Mouse (Mus musculus) cerebellum, adult 9-11 months (tissue): ENCODE data around the gene Arpc5.
"Not testable (repeated sequence)": the region's sequence is repeated elsewhere in the genome, so short reads cannot be mapped to it uniquely, and the experiment has no call there.

Experiments
- DNase-seq: peaks from one replicate; pipeline ENCODE4 v3.0.0; 2022

Arpc5 gene

DNA sequence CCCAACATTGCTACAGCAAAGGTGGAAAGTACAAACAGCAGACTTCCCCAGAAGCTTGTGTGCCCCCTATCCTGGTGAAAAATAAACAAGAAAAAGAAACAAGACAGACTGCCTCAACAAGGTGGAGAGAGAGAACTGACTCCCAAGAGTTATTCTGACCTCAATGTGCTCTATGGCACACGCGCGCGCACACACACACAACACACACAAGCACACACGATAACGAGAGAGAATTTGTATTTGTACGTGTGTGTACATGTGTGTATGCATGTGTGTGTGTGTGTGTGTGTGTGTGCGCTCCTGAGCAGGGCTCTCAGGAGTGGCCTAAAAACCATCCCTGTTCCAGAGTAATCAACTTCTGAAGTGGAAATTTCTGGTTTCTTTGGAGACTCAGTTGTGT lies 18.3 kb downstream of the Arpc5 start:
- DNase-seq = no peak

- DNase-seq = not testable (repeated sequence)
These were observed 19.1 kb downstream of the Arpc5 start for GRCm38 (mm10) chr1:152785446-152785845.

GRCm38 (mm10) chr1:152786953-152787352 lies 20.6 kb downstream of the Arpc5 start:
- DNase-seq = no peak

DNA sequence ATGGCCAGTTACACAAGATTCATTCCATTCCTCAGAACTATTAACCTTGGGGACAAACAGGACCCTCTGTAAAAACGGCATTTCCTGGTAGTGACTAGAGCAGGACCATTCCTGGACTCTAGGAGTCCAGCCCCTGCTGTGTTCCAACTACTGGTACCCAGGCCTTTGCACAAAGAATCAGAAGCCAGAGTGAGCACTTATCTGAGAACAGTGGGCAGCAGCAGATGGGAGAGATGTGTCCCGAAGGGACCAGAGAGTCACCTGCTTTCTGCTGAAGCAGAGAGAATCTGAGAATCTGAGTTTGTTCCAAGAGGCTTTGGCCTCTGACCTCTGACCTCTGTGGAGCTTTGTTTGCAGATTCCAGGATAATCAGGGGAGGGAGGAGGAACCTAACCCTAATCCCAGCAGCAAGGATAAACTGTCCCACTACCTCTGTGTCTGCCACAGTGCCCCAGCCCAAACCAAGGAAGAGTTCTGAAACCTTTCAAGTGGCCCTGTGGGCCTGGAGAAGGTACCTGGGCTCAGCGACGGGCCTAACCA lies 21.8 kb downstream of the Arpc5 start:
- no peak for DNase-seq

- no peak for DNase-seq
These were observed 23.9 kb downstream of the Arpc5 start for GRCm38 (mm10) chr1:152790254-152790653.

DNA sequence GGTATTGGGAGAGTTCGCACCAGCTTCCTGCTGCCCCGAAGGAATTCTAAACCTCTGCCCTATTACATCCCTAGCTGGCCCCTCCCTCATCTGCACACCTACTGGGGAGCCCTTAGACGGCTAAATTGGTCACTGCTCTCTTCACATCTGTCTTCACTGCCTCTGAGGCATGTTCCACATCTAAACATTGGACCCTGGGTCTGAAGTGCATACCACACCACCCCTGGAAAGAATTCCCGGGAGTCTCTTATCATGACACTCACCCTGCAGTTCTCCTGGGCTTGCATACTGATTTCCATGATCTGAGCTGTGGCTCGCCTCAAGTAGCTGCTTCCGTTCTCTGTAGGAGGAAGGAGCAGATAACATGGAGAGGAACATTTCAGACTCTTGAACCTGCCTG lies 24.5 kb downstream of the Arpc5 start:
- no peak for DNase-seq

GRCm38 (mm10) chr1:152791269-152791668 lies 24.9 kb downstream of the Arpc5 start:
- DNase-seq = no peak

GRCm38 (mm10) chr1:152792736-152793494 lies 26.6 kb downstream of the Arpc5 start:
- DNase-seq = peak; percentile 42

GRCm38 (mm10) chr1:152793495-152794130 lies 27.3 kb downstream of the Arpc5 start:
- no peak for DNase-seq

- DNase-seq = no peak
These were observed 29.4 kb downstream of the Arpc5 start for GRCm38 (mm10) chr1:152795688-152796255.

DNA sequence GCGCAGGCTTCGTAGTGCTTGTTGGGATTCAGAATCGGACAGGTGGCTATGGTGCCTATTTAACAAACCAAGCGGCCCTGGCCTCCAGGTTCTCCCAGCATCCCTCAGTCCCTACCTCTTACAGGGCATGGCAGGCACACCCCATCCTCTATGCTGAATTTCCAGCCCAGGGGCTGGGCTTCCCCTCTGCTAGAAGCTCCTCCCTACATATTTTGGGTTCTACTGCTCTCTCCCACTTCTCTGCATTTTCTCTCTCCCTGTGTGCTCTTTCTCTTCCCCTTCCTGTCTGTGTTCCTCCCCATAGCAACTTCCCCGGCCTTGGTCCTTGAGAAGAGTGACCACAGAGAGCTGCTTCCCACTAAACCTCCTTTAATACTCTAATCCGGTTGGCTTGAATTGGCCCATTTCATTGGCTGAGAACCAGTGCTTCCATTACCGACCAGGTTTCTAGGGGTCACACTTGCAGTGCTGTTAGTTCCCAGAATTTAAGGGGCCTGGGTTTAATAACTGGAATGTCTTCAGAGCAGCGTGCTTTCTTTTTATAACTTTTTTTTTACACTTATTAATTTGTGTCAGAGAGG lies 30.4 kb downstream of the Arpc5 start:
- DNase-seq = no peak

DNA sequence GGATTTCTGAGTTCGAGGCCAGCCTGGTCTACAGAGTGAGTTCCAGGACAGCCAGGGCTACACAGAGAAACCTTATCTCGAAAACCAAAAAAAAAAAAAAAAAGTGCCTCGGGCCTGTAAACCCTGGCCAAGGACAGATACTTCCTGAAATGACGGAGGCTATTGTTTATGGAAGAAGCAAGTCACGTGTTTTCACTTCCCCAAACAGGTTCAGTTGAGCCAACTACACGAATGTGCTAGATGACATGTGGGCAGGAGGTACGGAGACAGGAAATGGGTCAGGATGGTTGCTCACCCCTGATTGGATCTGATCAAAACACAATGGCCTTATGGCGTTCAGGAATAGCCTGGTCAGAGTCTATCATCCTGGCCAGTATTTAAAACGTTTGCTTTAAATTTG lies 31.8 kb downstream of the Arpc5 start:
- DNase-seq = no peak

GRCm38 (mm10) chr1:152799897-152800296 lies 33.6 kb downstream of the Arpc5 start, which contains the start of gene Ncf2:
Ncf2 (plus strand) TSS chr1:152800194.
- DNase-seq = no peak

- DNase-seq = no peak
These were observed 34.4 kb downstream of the Arpc5 start for GRCm38 (mm10) chr1:152800633-152801176.

- DNase-seq = no peak
These were observed 38.6 kb downstream of the Arpc5 start for GRCm38 (mm10) chr1:152804907-152805306.

GRCm38 (mm10) chr1:152807619-152808391 lies 41.5 kb downstream of the Arpc5 start:
- no peak for DNase-seq

DNA sequence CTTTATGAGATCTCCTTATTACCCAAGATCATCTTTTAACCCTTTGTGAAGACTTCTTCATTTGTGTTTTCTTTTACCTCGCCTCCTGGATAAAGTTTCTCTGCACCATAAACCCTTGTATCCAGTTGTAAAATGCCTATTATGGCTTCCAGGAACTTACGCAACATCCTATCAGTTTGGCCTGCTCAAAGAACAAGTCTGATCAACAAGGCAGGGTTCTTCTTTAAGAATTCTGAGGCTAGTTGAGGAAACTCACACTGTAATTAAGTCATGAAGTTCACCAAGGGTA lies 42.0 kb downstream of the Arpc5 start:
- DNase-seq = no peak

DNA sequence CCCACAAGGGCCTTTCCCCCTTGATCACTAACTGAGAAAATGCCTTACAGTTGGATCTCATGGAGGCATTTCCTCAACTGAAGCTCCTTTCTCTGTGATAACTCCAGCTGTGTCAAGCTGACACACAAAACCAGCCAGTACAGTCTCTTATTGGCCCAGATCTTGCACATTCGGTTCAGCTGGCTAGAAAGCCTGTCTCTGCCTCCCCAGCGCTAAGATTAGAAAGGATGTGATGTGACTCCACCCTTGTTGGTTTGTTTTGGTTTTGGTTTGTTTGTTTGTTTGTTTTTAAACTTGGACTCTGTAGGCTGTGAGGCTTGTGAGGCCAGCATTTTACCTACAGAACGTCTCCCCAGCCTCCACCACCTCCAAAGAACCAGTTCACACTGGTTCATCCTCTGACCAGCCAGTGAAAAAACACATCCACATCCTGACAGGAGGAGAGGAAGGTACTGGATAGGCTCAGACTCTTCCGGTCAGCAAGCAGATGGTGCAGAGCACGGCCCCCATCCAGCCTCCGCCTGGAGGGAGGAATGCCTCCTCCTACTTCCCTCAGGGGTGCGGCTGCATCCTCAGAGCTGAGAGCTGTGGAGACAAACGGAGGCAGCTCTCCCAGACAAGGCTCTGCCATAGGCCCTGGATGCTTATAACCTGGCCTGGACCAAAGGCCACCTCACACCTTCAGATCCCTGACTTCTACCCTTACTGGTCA lies 43.4 kb downstream of the Arpc5 start:
- DNase-seq = no peak

GRCm38 (mm10) chr1:152810533-152811439 lies 44.4 kb downstream of the Arpc5 start:
- DNase-seq = no peak

GRCm38 (mm10) chr1:152815265-152815701 lies 48.9 kb downstream of the Arpc5 start:
- DNase-seq = peak; percentile 25
